Mouse (Mus musculus) liver, postnatal 0 days (tissue): ENCODE data around the gene Myh6. TPM values are rescaled to one million over a fixed set of nuclear protein-coding genes. Genes with fewer than 3 reads are reported as not detected.
"Not testable (repeated sequence)": the region's sequence is repeated elsewhere in the genome, so short reads cannot be mapped to it uniquely, and the experiment has no call there.

ENCODE experiments used
- ATAC-seq: fragments of 200-750 bp; cut with Nextera tagmentation; 2 replicates; pipeline ENCODE4 v1.8.0; 2017; ENCODE audit warnings: mild to moderate bottlenecking, moderate library complexity
- DNase-seq: peaks from one replicate; pipeline ENCODE4 v3.0.0-alpha.2; 2016
- H3K27ac ChIP-seq: fragments of 300-500 bp; sonication (generic); 2 replicates; pipeline ENCODE4 v1.5.1; 2014; ENCODE audit warnings: antibody characterized with exemption, moderate library complexity, mild to moderate bottlenecking, low read depth
- H3K27me3 ChIP-seq: fragments of 300-500 bp; sonication (generic); 2 replicates; pipeline ENCODE4 v1.6.1; 2014; ENCODE audit warnings: low read length, control low read depth, mixed read lengths; ENCODE audit not compliant: insufficient read depth
- H3K36me3 ChIP-seq: fragments of 300-500 bp; sonication (generic); replicated peaks from 2 replicates; pipeline ENCODE4 v1.6.1; 2014; ENCODE audit warnings: mild to moderate bottlenecking, control low read depth, low read length, moderate library complexity, mixed read lengths; ENCODE audit not compliant: insufficient read depth
- H3K4me1 ChIP-seq: fragments of 300-500 bp; sonication (generic); 2 replicates; pipeline ENCODE4 v1.6.1; 2014; ENCODE audit warnings: antibody characterized with exemption, mild to moderate bottlenecking, control low read depth; ENCODE audit not compliant: insufficient read depth
- H3K4me2 ChIP-seq: fragments of 300-500 bp; sonication (generic); 2 replicates; pipeline ENCODE4 v1.6.1; 2014; ENCODE audit warnings: low read depth, mild to moderate bottlenecking, low read length, moderate library complexity, mixed read lengths
- H3K4me3 ChIP-seq: fragments of 300-500 bp; sonication (generic); 2 replicates; pipeline ENCODE4 v1.5.1; 2014; ENCODE audit warnings: low read depth, low read length
- H3K9ac ChIP-seq: fragments of 300-500 bp; sonication (generic); replicated peaks from 2 replicates; pipeline ENCODE4 v1.6.1; 2014; ENCODE audit warnings: mild to moderate bottlenecking, moderate library complexity
- H3K9me3 ChIP-seq: fragments of 300-500 bp; sonication (generic); 2 replicates; pipeline ENCODE4 v1.6.1; 2016; ENCODE audit warnings: mild to moderate bottlenecking, control low read depth, low read length, mixed read lengths
- CTCF ChIP-seq: sonication (generic); IDR thresholded peaks from 2 replicates; pipeline ENCODE4 v1.5.1; 2016; ENCODE audit warnings: antibody characterized with exemption, low read depth
- EP300 ChIP-seq: IDR thresholded peaks from 2 replicates; pipeline ENCODE4 v1.6.1; 2016; ENCODE audit warnings: antibody characterized with exemption, low read depth, mild to moderate bottlenecking
- WGBS: fragments of 180-500 bp; shearing (Covaris S2); extraction: QIAGEN DNeasy Blood & Tissue Kit; methylation state at CpG from one replicate; pipeline ENCODE4 v1.1.7; 2014; ENCODE audit not compliant: insufficient replicate concordance; 5-methylcytosine and 5-hydroxymethylcytosine counted together
- polyA plus RNA-seq: library from polyadenylated mRNA; unstranded; fragments of >200 nt; fragmentation: Nextera tagmentation; extraction: Ambion mirVana; gene quantifications from 2 replicates; pipeline ENCODE4 v1.2.1, GENCODE M21; 2015

The Myh6 gene
- polyA plus RNA-seq, 1 experiment from 2014 or later = 0.36 TPM

DNA sequence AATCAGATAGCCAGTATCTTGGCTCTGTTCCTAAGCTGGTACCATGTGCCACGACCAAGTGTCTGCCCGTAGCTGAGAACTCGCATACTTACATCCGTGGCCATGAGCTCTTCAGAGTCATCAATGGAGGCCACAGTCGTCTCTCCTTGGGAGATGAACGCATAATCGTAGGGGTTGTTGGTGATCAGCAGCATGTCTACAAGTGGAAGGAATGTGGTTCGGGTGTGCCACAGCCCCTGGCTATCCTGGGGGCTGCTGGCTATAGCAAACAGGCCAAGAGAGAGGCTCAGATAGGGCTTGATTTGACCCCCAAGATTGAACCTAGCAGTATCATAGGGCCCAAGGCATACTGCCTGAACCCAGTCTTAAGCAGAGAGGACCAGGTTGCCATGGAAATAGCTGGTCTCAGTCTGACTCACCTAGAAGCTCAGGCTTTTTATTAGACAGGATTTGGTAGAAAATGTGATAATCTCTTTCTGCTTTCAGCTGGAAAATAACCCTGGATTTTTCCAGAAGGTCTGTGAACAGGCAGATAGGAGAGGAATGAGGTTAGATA, 23.2 kb upstream of the Myh6 start:
- TF ChIP-seq EP300 (no peak), CTCF (no peak)
- DNase-seq (no peak), ATAC-seq (no peak)
- no peak overlapping the region for H3K27ac ChIP-seq
- H3K4me1 ChIP-seq = no peaks in the 10 kb centered on the region
- H3K27me3 ChIP-seq = no peaks in the 10 kb centered on the region
- H3K4me2 ChIP-seq = no peak overlapping the region
- no peaks in the 10 kb centered on the region for H3K36me3 ChIP-seq
- no peaks in the 10 kb centered on the region for H3K9me3 ChIP-seq
- no peak overlapping the region for H3K9ac ChIP-seq
- 75% methylated on average over 8 of the region's 8 CpGs for WGBS
- H3K4me3 ChIP-seq = no peak overlapping the region

DNA sequence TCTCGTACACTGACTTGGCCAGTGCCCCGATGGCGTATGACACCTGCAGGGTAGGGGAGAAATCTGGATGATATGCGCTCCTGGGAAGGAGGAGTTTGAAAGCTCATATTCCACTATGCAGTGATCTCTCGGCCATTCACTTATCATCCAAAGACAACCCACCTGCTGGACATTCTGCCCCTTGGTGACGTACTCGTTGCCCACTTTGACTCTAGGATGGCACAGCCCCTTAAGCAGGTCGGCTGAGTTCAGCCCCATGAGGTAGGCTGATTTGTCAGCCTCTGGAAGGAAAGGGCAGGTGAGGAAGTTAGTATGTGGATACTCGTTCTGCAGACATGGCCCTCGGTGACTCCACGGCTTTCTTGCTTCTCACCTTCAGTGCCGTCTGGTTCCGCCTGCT, 22.2 kb upstream of the Myh6 start:
- Histone ChIP-seq H3K4me1 (no peaks in the 10 kb centered on the region), H3K9me3 (no peaks in the 10 kb centered on the region), H3K36me3 (no peaks in the 10 kb centered on the region), H3K27ac (no peak overlapping the region), H3K27me3 (no peaks in the 10 kb centered on the region), H3K4me3 (no peak overlapping the region), H3K9ac (no peak overlapping the region), H3K4me2 (no peak overlapping the region)
- ATAC-seq (no peak), DNase-seq (no peak)
- no peak for TF ChIP-seq EP300
- TF ChIP-seq CTCF = no peak
- 80% methylated on average over 13 of the region's 13 CpGs for WGBS

DNA sequence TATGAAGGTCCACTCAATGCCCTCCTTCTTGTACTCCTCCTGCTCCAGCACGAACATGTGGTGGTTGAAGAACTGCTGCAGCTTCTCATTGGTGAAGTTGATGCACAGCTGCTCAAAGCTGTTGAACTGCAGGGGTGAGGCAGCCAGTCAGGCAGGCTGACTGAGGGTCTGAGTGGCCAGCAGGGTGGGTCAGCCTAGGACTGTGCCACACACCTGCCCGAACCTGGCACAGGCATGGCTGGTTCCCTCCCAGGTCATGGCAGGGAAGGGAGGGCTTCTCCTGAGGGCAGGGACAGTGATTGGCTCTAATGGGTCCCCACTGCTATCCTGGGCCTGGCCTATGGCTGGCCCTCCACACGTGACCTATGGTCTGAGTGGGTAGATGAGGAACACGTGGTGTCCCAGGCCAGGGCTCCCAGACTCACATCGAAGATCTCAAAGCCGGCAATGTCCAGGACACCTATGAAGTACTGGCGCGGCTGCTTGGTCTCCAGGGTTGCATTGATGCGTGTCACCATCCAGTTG, 21.7 kb upstream of the Myh6 start:
- H3K27ac ChIP-seq, H3K4me3 ChIP-seq, H3K9me3 ChIP-seq, H3K27me3 ChIP-seq, H3K4me1 ChIP-seq, DNase-seq, H3K36me3 ChIP-seq, H3K9ac ChIP-seq, ATAC-seq, H3K4me2 ChIP-seq: not testable (repeated sequence)
- WGBS = 79% methylated on average over 9 of the region's 9 CpGs

DNA sequence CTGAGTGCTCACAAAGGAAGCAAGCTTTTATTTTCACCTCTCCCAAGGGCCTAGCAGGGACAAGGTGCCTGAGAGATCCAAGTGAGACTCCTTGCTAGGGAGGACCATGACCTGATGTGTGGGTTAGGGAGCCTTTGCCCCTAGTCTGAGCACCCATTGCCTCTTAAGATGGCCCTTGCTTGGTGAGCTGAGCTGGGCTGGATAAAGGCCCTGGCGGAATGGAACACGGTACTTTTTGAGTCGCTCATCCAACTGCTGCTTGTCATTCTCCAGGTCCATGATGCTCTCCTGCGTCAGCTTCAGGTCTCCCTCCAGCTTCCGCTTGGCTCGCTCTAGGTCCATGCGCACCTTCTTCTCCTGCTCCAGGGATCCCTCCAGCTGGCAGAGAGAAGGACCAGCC, 15.2 kb upstream of the Myh6 start:
- DNase-seq (no peak), ATAC-seq (no peak)
- Histone ChIP-seq H3K4me3 (no peak overlapping the region), H3K27me3 (no peaks in the 10 kb centered on the region), H3K9ac (no peak overlapping the region), H3K36me3 (no peaks in the 10 kb centered on the region), H3K4me2 (no peak overlapping the region), H3K4me1 (no peaks in the 10 kb centered on the region), H3K9me3 (no peaks in the 10 kb centered on the region), H3K27ac (no peak overlapping the region)
- 89% methylated on average over 7 of the region's 7 CpGs for WGBS
- TF ChIP-seq EP300 (no peak), CTCF (no peak)

DNA sequence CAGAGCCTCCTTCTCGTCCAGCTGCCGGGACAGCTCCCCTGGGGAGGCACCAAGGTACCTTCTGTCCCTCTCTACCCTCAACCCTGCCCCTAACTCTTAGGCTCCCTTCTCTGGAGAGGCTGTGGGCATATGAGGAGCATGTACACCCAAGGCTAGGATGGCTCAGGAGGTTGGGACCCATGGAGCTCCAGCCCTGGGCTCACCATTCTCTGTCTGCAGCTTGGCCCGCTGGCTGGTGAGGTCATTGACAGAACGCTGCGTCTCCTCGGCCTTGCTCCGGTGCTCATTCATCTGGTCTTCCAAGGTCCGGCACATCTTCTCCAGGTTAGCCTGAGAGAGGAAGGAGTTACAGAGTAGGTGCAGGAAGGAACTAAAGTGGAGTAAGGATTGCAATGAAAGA, 11.9 kb upstream of the Myh6 start:
- no peak for DNase-seq
- no peak overlapping the region for H3K4me3 ChIP-seq
- no peak overlapping the region for H3K9ac ChIP-seq
- no peak for ATAC-seq
- 89% methylated on average over 8 of the region's 8 CpGs for WGBS
- H3K36me3 ChIP-seq = no peaks in the 10 kb centered on the region
- H3K4me1 ChIP-seq = no peaks in the 10 kb centered on the region
- H3K9me3 ChIP-seq = no peaks in the 10 kb centered on the region
- H3K27me3 ChIP-seq = no peaks in the 10 kb centered on the region
- H3K27ac ChIP-seq = no peak overlapping the region
- TF ChIP-seq EP300 (no peak), CTCF (no peak)
- H3K4me2 ChIP-seq = no peak overlapping the region

DNA sequence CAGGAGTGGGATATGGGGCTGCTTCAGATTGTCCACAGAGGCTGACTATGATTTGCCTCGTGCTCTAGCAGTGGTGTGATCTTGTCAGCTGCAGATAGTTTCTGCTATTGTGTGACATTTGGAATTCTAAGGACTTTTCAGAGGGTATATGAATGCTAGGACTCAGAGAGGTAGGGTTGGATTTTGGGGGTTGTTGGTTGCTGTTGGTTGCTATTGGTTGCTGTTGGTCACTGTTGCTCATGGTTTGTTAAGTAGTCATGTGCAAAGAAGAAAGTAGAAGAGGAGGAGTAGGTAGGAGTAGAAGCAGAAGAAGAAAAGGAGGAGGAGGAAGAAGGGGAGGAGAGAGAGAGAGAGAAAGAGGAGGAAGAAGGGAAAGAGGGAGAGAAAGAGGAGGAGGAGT, 9.9 kb upstream of the Myh6 start, which contains the start of gene Gm17428:
Gm17428 (plus strand) TSS at position 301 of the 400 bp plus-strand sequence.
- Histone ChIP-seq H3K36me3 (no peaks in the 10 kb centered on the region), H3K9ac (no peak within 1 kb of the TSS), H3K4me2 (no peak within 1 kb of the TSS), H3K27ac (no peak within 1 kb of the TSS), H3K9me3 (no peaks in the 10 kb centered on the region), H3K4me3 (no peak within 1 kb of the TSS), H3K27me3 (no peaks in the 10 kb centered on the region), H3K4me1 (no peaks in the 10 kb centered on the region)
- no peak for DNase-seq
- ATAC-seq = no peak
- WGBS = 56% methylated on average over 1 of the region's 1 CpGs
- TF ChIP-seq CTCF = no peak
- TF ChIP-seq EP300 = no peak
